Mouse (Mus musculus) urinary bladder, postnatal 36 days (tissue): ENCODE results near the gene Dus1l.
"Not testable (repeated sequence)": the region's sequence is repeated elsewhere in the genome, so short reads cannot be mapped to it uniquely, and the experiment has no call there.

Source experiments
- DNase-seq, 2 experiments: peaks; one replicate each; pipeline ENCODE4 v3.0.0; 2022; ENCODE audit warnings: low spot score in 2 of 2, mixed read lengths in 1 of 2

The Dus1l gene

GRCm38 (mm10) chr11:120795756-120796613 is at the start of gene Dus1l:
Gene Dus1l (minus strand): TSS chr11:120796403.
- DNase-seq, result peak; percentile 96 to 98

- DNase-seq, result no peak
Measured at GRCm38 (mm10) chr11:120844329-120844728, 48.1 kb upstream of the Dus1l start.

- no peak for DNase-seq
Measured at GRCm38 (mm10) chr11:120833555-120834280, 37.5 kb upstream of the Dus1l start.

- not testable (repeated sequence) for DNase-seq
Measured at GRCm38 (mm10) chr11:120832962-120833361, 36.8 kb upstream of the Dus1l start.

GRCm38 (mm10) chr11:120831659-120832440 is 35.6 kb upstream of the Dus1l start:
- DNase-seq, result no peak

- peak in 1 of 2 experiments; percentile 70 for DNase-seq
Measured at GRCm38 (mm10) chr11:120830686-120831085, 34.5 kb upstream of the Dus1l start.

- no peak for DNase-seq
Measured at GRCm38 (mm10) chr11:120829757-120830532, 33.7 kb upstream of the Dus1l start.

- no peak for DNase-seq
Measured at GRCm38 (mm10) chr11:120828416-120828815, 32.2 kb upstream of the Dus1l start.

GRCm38 (mm10) chr11:120826016-120826953 is 30.1 kb upstream of the Dus1l start:
- no peak for DNase-seq

GRCm38 (mm10) chr11:120825289-120825863 is 29.2 kb upstream of the Dus1l start:
- DNase-seq, result no peak

- no peak for DNase-seq
Measured at GRCm38 (mm10) chr11:120824787-120825288, 28.6 kb upstream of the Dus1l start.

GRCm38 (mm10) chr11:120823956-120824786 is 28.0 kb upstream of the Dus1l start, which contains the start of gene Fasn:
Gene Fasn (minus strand): TSS chr11:120824547.
- DNase-seq, result peak; percentile 91 to 94

- peak; percentile 43 to 46 for DNase-seq
Measured at GRCm38 (mm10) chr11:120823551-120823947, 27.3 kb upstream of the Dus1l start.

- DNase-seq, result no peak
Measured at GRCm38 (mm10) chr11:120822831-120823550, 26.8 kb upstream of the Dus1l start.

GRCm38 (mm10) chr11:120822321-120822720 is 26.1 kb upstream of the Dus1l start:
- no peak for DNase-seq

- no peak for DNase-seq
Measured at GRCm38 (mm10) chr11:120821076-120821922, 25.1 kb upstream of the Dus1l start.

GRCm38 (mm10) chr11:120820546-120820945 is 24.3 kb upstream of the Dus1l start:
- DNase-seq, result no peak
